Mouse (Mus musculus): ENCODE results near the gene Ovol3.

Gene Ovol3

GRCm38 (mm10) chr7:30194101-30194831 lies 41.3 kb downstream of the Ovol3 start:
- in situ Hi-C loops (cut with MboI): no loop called here

GRCm38 (mm10) chr7:30193581-30194100 lies 41.9 kb downstream of the Ovol3 start:
- in situ Hi-C loops (cut with MboI): no loop called here

- in situ Hi-C loops (cut with MboI): no loop called here
These were observed 42.5 kb downstream of the Ovol3 start for GRCm38 (mm10) chr7:30193013-30193412.

- in situ Hi-C loops (cut with MboI): no loop called here
These were observed 43.4 kb downstream of the Ovol3 start for GRCm38 (mm10) chr7:30192088-30192487.

- in situ Hi-C loops (cut with MboI): no loop called here
These were observed 46.4 kb downstream of the Ovol3 start for GRCm38 (mm10) chr7:30189116-30189491.

GRCm38 (mm10) chr7:30188344-30189115 lies 47.0 kb downstream of the Ovol3 start:
- in situ Hi-C loops (cut with MboI): no loop called here

- in situ Hi-C loops (cut with MboI): loop anchor here (5.0 kb wide), 1 partner anchor 33 kb away; no protein-coding TSS in a partner anchor
These were observed 50.7 kb downstream of the Ovol3 start for GRCm38 (mm10) chr7:30184641-30185348.

- in situ Hi-C loops (cut with MboI): loop anchor here (5.0 kb wide), 1 partner anchor 33 kb away; no protein-coding TSS in a partner anchor
These were observed 51.6 kb downstream of the Ovol3 start, which contains the start of gene Cox7a1 for GRCm38 (mm10) chr7:30183879-30184289. Cox7a1 (plus strand) TSS chr7:30184144.

All from mature B cell (primary cell).